Mouse (Mus musculus): Measurements from ENCODE around the gene Fgfr2.
A peak's percentile ranks its signal among the peaks of the same experiment; 100 is the strongest.

Fgfr2 gene

DNA sequence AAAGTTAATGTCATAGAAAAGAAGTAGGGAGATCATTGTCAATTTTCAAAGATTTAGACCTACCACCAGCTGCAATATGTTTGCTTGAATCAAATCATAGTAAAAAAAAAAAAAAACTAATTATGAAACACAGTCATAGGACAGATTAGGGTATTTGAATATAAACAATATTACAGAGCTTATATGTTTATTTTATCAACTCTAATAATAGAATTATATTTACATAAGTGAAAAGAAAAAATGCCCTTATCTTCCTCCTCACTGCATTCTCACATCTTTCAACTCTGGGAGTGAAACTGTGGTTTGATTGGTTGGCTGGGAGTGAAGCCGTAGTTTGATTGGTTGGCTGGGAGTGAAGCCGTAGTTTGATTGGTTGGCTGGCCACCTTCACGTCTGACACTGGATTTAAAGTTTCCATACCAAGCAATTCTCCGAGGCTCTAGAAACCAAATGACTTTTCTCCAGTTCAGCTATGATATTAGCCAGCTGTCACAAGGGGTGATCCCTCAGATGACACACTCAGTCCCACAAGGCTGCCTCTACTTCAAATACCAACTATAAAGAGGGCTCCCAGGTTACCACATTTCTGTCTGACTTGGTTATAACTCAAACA is 941.5 kb downstream of the Fgfr2 start:
- no peak for DNase-seq (ENCODE audit: low spot score in 2 of 2)

DNA sequence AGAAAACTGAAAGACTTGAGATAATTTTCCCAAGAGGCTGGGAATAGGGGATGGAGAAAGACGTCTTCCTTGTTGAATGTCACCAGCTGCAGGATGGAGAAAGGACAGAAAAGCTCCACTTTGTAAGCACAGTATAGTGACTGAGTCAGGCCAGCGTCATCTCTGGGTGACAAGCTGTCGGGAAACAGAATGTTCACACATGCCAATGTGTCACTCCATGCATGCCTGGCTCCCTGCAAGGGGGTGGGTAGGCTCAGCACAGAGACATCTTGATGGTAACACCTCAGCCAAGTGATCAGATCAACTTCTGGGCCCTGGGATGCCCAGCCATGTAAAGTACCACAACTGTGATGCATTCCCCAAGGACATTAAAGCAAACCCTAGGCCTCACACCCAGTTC is 942.1 kb downstream of the Fgfr2 start:
- no peak for DNase-seq (ENCODE audit: low spot score in 2 of 2)

DNA sequence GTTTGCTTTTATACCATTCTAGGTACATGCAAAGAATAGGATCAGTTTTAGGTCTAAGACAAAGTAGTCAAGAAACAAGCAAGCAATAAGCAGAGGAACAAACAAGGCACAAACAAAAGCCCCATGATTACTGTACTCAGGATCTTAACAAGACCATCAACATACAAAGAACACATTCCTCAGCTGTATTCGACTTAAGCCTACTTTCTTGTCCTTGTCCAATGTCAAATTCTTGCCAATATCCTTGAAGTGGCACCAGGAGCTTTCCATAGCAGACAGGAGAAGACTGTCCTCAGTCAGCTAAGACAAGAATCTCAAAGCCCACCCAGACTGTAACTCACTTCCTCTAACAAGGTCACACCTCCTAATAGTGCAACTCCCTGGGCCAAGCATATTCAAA is 944.1 kb downstream of the Fgfr2 start:
- DNase-seq (ENCODE audit: low spot score in 2 of 2): no peak

DNA sequence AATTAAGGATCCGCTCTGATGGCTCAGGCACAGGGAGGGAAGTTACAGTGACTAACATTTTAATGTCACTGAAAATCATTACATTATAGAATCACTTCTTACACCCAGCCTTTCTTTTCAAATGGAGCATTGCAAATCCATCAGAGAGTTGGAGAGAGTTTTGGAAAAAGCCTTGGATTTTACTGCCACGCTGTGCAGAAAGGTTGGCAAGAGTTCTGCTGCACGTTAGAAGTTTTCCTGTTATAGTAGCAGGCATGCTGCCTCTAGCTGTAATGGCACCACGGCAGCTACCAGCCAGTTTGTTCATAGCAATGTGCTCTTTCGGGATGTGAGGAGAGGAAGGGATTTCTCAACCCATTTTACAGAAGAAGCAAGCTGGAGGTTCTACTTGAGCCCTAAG is 948.4 kb downstream of the Fgfr2 start:
- no peak for DNase-seq (ENCODE audit: low spot score in 2 of 2)

- DNase-seq (ENCODE audit: low spot score in 2 of 2): no peak
These were observed 948.9 kb downstream of the Fgfr2 start for GRCm38 (mm10) chr7:132174296-132174695.

DNA sequence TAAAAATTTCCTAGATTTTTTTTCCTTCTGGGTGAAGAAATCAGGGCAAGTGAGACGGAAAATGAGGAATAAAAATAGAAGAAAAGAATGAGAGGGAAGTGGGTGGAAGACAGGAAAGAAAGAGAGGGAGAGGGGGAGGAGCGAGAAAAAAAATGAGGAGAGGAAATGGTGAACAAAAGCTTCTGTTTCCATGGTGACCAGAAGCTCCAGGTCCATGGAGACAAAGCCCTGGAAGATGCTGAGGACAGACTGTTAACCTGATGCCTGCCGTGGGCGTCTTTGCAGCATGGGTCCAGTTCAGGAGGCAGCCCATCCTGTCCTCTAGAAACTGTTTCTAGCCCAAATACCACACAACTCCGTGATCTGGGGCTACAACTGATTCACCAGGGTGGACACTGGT is 950.9 kb downstream of the Fgfr2 start:
- peak in 1 of 2 experiments; percentile 38 for DNase-seq (ENCODE audit: low spot score in 2 of 2)

- no peak for DNase-seq (ENCODE audit: low spot score in 2 of 2)
These were observed 951.4 kb downstream of the Fgfr2 start for GRCm38 (mm10) chr7:132171716-132172115.

DNA sequence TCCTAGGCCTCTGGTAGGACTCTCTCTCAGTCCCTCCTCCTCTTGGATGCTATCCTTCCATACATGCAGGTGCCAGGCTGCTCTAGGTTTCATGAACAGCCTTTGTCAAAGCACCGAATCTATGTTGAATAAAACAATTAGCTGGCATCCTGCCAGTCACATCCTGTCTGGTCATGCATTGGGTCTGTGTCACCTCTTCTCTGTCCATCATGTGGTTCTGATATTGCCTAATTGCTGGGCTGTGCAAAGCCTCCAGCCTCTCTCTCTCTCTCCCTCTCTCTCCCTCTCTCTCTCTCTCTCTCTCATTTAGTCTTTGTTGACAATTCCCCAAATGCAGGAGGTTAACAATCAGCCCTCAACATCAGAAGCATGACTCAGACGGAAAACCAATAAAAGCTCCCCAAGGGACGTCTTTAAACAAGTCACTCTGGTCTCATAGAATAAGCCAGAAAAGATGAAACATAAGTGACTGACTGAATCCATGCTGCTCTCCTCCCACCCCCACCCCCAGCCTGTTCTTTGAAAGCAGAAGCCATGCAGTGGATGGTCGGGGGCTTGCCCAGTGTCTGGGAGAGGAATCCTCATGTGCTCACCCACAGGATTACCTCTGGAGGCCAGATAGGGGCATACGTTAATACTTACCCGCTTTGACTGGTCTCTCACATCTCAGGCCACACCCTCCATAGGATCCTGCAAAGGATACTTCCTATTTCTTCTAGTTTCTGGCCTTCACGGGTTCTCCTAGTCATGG is 953.6 kb downstream of the Fgfr2 start:
- DNase-seq (ENCODE audit: low spot score in 2 of 2): no peak

DNA sequence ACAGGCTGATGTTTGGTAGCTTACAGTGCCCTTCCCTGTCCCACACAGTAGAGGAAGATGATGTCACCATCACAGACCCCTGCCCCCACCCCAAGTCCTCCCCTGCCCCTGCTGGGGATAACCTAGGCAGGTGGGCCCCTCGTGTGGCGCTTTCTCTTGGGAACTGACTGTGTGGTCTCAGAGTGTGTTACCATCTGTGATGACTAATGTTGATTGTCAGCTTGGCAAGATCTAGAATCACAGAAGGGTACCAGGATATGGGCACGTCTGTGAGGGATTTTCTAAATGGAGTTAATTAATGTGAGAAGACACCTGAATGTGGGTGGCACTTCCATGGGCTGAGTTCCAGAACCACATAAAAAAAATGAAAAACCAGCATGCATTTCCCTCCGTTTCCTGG is 955.9 kb downstream of the Fgfr2 start:
- DNase-seq (ENCODE audit: low spot score in 2 of 2): no peak

- DNase-seq (ENCODE audit: low spot score in 2 of 2): no peak
These were observed 960.9 kb downstream of the Fgfr2 start for GRCm38 (mm10) chr7:132162254-132162653.

DNA sequence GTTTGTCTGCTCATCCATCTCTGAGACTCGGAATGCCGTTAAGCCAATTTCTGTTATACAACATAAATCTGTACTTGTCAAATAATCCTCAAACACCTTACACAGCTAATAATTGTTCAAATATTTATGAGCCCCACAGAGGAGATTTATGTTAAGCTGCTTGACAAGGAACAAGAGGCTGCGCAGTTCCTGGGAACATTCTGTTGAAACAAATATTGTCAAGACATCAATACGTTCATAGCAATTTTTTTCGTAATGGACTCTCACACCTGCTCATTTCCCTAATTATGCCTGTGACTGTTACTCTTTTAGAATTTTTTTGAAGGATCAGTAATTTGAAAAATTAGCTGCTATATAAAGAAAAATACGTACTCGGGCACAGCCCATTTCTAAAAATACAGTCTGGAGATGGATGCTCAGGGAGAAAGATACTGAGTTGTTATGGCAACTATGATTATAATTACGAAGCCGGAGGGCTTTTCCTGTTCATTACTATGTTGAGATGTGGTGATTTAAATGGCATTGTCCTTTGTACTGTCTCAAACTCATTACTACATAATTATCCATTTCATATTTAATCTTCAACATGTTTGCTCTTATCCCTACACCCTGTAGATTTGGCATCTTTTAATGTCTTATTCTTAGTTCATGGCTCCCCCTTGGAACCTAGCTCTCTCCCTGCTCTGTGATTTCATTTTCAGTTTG is 964.7 kb downstream of the Fgfr2 start:
- no peak for DNase-seq (ENCODE audit: low spot score in 2 of 2)

- no peak for DNase-seq (ENCODE audit: low spot score in 2 of 2)
These were observed 968.7 kb downstream of the Fgfr2 start, which contains the start of gene Cpxm2 for GRCm38 (mm10) chr7:132154368-132154961. Gene Cpxm2 (minus strand): TSS chr7:132154739.

DNA sequence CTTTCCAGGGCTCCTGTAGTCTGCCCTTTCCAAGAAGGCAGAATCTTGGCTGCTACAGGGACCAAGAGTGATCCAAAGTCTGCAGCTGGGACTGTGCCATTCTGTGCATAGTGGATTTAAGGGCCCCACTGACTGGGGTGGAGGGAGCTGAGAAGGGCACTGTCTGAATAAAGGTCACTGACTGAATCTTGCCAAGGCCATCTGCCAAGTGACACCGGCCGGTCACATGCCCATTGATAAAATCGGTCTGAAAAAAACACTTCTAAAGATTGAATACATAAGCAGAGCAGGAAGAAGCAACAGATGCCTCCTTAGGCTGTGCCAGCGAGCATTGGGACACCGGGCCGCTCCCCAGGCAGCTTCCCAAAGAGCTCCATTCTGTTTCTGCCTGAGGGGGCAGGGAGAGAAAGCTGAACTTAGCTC is 969.4 kb downstream of the Fgfr2 start:
- no peak for DNase-seq (ENCODE audit: low spot score in 2 of 2)

DNA sequence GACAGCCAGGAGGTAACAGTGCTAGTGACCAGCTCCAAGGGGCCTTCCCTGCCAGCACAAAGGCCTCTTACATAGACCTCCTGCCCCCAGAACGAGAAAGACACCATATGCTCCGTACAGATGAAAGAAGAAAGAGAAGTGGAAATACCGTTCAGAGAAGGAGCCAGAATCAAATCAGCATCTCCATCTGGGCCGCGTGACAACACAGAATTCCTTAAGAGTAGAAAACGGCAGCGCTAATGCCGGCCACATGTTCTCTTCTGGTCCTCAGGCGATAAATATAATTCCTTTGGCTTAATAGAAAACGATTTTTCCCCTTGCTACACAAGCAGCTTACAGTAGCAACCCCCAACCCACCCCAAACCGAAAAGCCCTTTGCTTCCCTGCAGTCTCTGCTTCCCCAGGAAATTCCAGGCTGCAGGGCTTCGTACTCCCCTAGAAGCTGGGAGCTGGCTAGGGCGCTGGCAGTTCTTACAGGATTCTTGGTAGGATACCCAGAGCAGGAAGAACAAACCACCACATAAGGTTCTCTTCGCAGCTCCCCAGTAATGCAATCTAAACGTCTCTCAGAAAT is 977.8 kb downstream of the Fgfr2 start:
- DNase-seq (ENCODE audit: low spot score in 2 of 2): no peak

- no peak for DNase-seq (ENCODE audit: low spot score in 2 of 2)
These were observed 994.5 kb downstream of the Fgfr2 start for GRCm38 (mm10) chr7:132128687-132129086.

DNA sequence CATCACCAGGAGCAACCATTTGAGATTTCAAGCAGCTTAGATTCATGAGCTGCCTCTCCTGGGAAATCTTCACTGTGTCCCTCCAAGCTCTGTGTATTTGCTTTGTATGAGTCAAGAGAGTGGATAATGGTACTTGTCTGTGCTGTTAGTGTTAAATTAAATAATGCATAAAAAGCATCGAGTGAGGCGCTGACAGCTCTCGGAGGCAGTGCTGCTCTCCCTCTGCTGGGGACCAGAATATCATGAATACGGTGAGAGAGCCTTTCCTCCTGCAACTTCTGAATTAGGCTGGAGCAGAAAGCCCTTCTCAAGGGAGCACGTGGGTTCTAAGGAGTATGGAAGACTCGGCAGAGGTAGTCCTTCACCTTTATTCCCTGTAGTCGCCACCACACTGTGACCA is 998.2 kb downstream of the Fgfr2 start:
- peak in 1 of 2 experiments; percentile 18 for DNase-seq (ENCODE audit: low spot score in 2 of 2)

- DNase-seq (ENCODE audit: low spot score in 2 of 2): no peak
These were observed 999.9 kb downstream of the Fgfr2 start for GRCm38 (mm10) chr7:132123211-132123610.

DNA sequence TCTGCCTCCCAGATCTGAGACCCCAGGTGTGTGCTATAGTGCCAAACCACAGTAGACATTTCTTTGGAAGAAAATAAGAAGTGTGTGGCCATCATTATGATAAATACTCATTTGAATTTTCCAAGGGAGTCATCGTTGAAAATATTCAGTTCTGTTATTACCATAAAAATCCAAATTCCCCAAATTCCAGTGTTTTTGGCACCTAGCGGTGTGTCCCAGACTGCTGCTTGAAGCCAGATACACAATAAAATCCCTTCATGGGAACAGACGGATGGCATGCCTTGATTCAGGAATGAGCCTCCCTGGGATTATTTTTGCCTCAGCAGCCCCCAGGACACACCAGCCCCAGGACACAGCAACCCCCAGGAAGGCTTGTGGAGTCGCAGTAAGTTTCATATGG is 1003.3 kb downstream of the Fgfr2 start:
- no peak for DNase-seq (ENCODE audit: low spot score in 2 of 2)

DNA sequence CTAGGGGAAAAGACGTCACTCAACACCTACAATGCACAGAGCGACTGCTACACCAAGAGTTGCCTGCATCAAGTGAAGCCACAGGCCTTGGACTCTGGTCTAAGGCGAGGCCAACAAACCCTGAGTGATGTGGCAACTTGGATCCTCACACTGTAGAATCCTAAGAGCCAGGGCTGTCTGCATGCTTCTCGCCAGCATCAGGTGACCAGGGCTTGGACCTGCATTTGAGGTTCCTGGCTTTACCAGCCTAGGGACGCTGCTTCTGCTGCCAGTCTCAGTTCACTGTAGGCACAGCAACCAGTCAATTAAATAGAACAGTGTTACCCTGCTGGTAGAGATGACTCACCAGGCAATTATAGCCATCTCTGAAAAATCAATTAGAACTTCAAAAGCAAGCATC is 1011.4 kb downstream of the Fgfr2 start:
- no peak for DNase-seq (ENCODE audit: low spot score in 2 of 2)

GRCm38 (mm10) chr7:132110308-132110707 is 1012.8 kb downstream of the Fgfr2 start:
- no peak for DNase-seq (ENCODE audit: low spot score in 2 of 2)

DNA sequence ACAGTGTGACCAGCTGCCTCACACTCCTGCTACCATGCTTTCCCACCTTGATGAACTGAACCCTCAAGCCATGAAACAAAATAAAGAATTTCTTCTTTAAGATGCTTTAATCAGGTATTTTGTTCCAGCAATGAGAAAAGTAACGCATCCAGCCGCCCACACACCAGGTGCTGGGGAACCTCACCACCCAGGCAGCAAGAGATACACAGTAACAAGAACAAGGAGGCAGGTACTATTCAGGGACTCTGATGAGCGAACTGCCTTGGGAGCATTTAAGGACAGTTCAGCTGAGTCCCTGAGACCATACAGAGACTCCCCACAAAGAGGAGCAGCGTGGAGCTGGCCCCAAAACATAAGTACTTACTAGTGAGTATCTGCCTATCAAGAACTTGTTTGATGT is 1016.3 kb downstream of the Fgfr2 start:
- DNase-seq (ENCODE audit: low spot score in 2 of 2): peak; percentile 35 to 49

GRCm38 (mm10) chr7:132105326-132105725 is 1017.8 kb downstream of the Fgfr2 start:
- DNase-seq (ENCODE audit: low spot score in 2 of 2): no peak
